Mouse (Mus musculus): Measurements from ENCODE around the gene Comt. TPM values are rescaled to one million over a fixed set of nuclear protein-coding genes. Genes with fewer than 3 reads are reported as not detected.

Gene Comt
- polyA plus RNA-seq (2016; fragmentation: Nextera tagmentation; extraction: Ambion mirVana) = 62.0 and 66.0 TPM in 2 replicates

GRCm38 (mm10) chr16:18426802-18427280 is at the start of gene Comt:
Gene Comt, minus strand, starts transcription at chr16:18426852.
- 59% methylated on average over 5 of the region's 5 CpGs for WGBS
- Histone ChIP-seq H3K27ac (replicated peaks) (peak within 1 kb of the TSS; percentile 97), H3K27me3 (ENCODE audit: low read depth, poor library complexity, severe bottlenecking) (no peaks in the 10 kb centered on the region), H3K4me1 (peaks cover 35% of the 10 kb centered on the region), H3K36me3 (peaks cover 27% of the 10 kb centered on the region), H3K4me3 (peak within 1 kb of the TSS; percentile 98), H3K9me3 (replicated peaks) (no peaks in the 10 kb centered on the region)
- DNase-seq (ENCODE audit: low spot score) = no peak

- Histone ChIP-seq H3K4me3 (no peak overlapping the region), H3K4me1 (peaks cover 20% of the 10 kb centered on the region), H3K27ac (replicated peaks) (no peak overlapping the region), H3K27me3 (ENCODE audit: low read depth, poor library complexity, severe bottlenecking) (0 out of 2 replicates have a peak, but pooled peaks cover 6% of the 10 kb centered on the region), H3K9me3 (replicated peaks) (no peaks in the 10 kb centered on the region), H3K36me3 (peaks cover 42% of the 10 kb centered on the region)
- DNase-seq (ENCODE audit: low spot score) = no peak
- 88% methylated on average over 2 of the region's 2 CpGs for WGBS
Measured at GRCm38 (mm10) chr16:18474021-18474420, 47.4 kb upstream of the Comt start.

- Histone ChIP-seq H3K27ac (replicated peaks) (no peak overlapping the region; the same call in 1 of the 2 replicates), H3K9me3 (replicated peaks) (no peaks in the 10 kb centered on the region), H3K4me1 (peaks cover 18% of the 10 kb centered on the region), H3K36me3 (peaks cover 46% of the 10 kb centered on the region), H3K4me3 (no peak overlapping the region), H3K27me3 (ENCODE audit: low read depth, poor library complexity, severe bottlenecking) (no peaks in the 10 kb centered on the region)
- 95% methylated on average over 8 of the region's 8 CpGs for WGBS
- no peak for DNase-seq (ENCODE audit: low spot score)
Measured at GRCm38 (mm10) chr16:18472976-18473375, 46.3 kb upstream of the Comt start.

- Histone ChIP-seq H3K4me1 (peaks cover 18% of the 10 kb centered on the region), H3K4me3 (no peak overlapping the region), H3K27me3 (ENCODE audit: low read depth, poor library complexity, severe bottlenecking) (no peaks in the 10 kb centered on the region), H3K36me3 (peaks cover 43% of the 10 kb centered on the region), H3K9me3 (replicated peaks) (no peaks in the 10 kb centered on the region), H3K27ac (replicated peaks) (no peak overlapping the region; the same call in 1 of the 2 replicates)
- DNase-seq (ENCODE audit: low spot score) = no peak
- 65% methylated on average over 4 of the region's 4 CpGs for WGBS
Measured at GRCm38 (mm10) chr16:18472416-18472815, 45.8 kb upstream of the Comt start.

- Histone ChIP-seq H3K27me3 (ENCODE audit: low read depth, poor library complexity, severe bottlenecking) (no peaks in the 10 kb centered on the region), H3K36me3 (peaks cover 43% of the 10 kb centered on the region), H3K4me3 (no peak overlapping the region), H3K9me3 (replicated peaks) (no peaks in the 10 kb centered on the region), H3K4me1 (peaks cover 18% of the 10 kb centered on the region), H3K27ac (replicated peaks) (no peak overlapping the region)
- WGBS = 86% methylated on average over 6 of the region's 6 CpGs
- DNase-seq (ENCODE audit: low spot score) = no peak
Measured at GRCm38 (mm10) chr16:18471976-18472375, 45.3 kb upstream of the Comt start.

GRCm38 (mm10) chr16:18471381-18471955 is 44.8 kb upstream of the Comt start:
- no peaks in the 10 kb centered on the region for H3K9me3 ChIP-seq (replicated peaks)
- H3K27ac ChIP-seq (replicated peaks) = no peak overlapping the region
- peaks cover 43% of the 10 kb centered on the region for H3K36me3 ChIP-seq
- peaks cover 18% of the 10 kb centered on the region for H3K4me1 ChIP-seq
- DNase-seq (ENCODE audit: low spot score) = no peak
- no peak overlapping the region for H3K4me3 ChIP-seq
- no peaks in the 10 kb centered on the region for H3K27me3 ChIP-seq (ENCODE audit: low read depth, poor library complexity, severe bottlenecking)
- WGBS = 81% methylated on average over 11 of the region's 11 CpGs

- Histone ChIP-seq H3K36me3 (peaks cover 38% of the 10 kb centered on the region), H3K4me1 (peaks cover 18% of the 10 kb centered on the region), H3K27me3 (ENCODE audit: low read depth, poor library complexity, severe bottlenecking) (no peaks in the 10 kb centered on the region), H3K27ac (replicated peaks) (no peak overlapping the region), H3K4me3 (no peak overlapping the region), H3K9me3 (replicated peaks) (no peaks in the 10 kb centered on the region)
- DNase-seq (ENCODE audit: low spot score) = no peak
- WGBS = 36% methylated on average over 1 of the region's 1 CpGs
Measured at GRCm38 (mm10) chr16:18470829-18471228, 44.2 kb upstream of the Comt start.

- Histone ChIP-seq H3K36me3 (peaks cover 6% of the 10 kb centered on the region), H3K9me3 (replicated peaks) (no peaks in the 10 kb centered on the region), H3K27ac (replicated peaks) (0 out of 2 replicates have a peak overlapping the region, but pooled peaks have one; percentile 0), H3K4me3 (no peak overlapping the region), H3K27me3 (ENCODE audit: low read depth, poor library complexity, severe bottlenecking) (peaks cover 43% of the 10 kb centered on the region), H3K4me1 (peaks cover 35% of the 10 kb centered on the region)
- WGBS = 76% methylated on average over 3 of the region's 3 CpGs
- DNase-seq (ENCODE audit: low spot score) = no peak
Measured at GRCm38 (mm10) chr16:18464271-18464670, 37.6 kb upstream of the Comt start.

GRCm38 (mm10) chr16:18462598-18462997 is 35.9 kb upstream of the Comt start:
- peaks cover 58% of the 10 kb centered on the region for H3K27me3 ChIP-seq (ENCODE audit: low read depth, poor library complexity, severe bottlenecking)
- 65% methylated on average over 8 of the region's 8 CpGs for WGBS

GRCm38 (mm10) chr16:18462031-18462430 is 35.4 kb upstream of the Comt start:
- no peak overlapping the region for H3K4me3 ChIP-seq
- WGBS = 65% methylated on average over 9 of the region's 9 CpGs
- DNase-seq (ENCODE audit: low spot score) = no peak
- H3K36me3 ChIP-seq = peaks cover 7% of the 10 kb centered on the region
- no peaks in the 10 kb centered on the region for H3K9me3 ChIP-seq (replicated peaks)
- peaks cover 64% of the 10 kb centered on the region for H3K27me3 ChIP-seq (ENCODE audit: low read depth, poor library complexity, severe bottlenecking)
- 0 out of 2 replicates have a peak overlapping the region, but pooled peaks have one; percentile 24 for H3K27ac ChIP-seq (replicated peaks)
- peaks cover 41% of the 10 kb centered on the region for H3K4me1 ChIP-seq

More at GRCm38 (mm10) chr16:18462598-18462997, 35.9 kb upstream of the Comt start:
- Histone ChIP-seq H3K9me3 (replicated peaks) (no peaks in the 10 kb centered on the region), H3K4me3 (no peak overlapping the region), H3K4me1 (peaks cover 41% of the 10 kb centered on the region), H3K36me3 (peaks cover 2% of the 10 kb centered on the region), H3K27ac (replicated peaks) (no peak overlapping the region)
- no peak for DNase-seq (ENCODE audit: low spot score)

GRCm38 (mm10) chr16:18460826-18461225 is 34.2 kb upstream of the Comt start:
- no peak for DNase-seq (ENCODE audit: low spot score)
- no peaks in the 10 kb centered on the region for H3K9me3 ChIP-seq (replicated peaks)
- H3K27me3 ChIP-seq (ENCODE audit: low read depth, poor library complexity, severe bottlenecking) = peaks cover 70% of the 10 kb centered on the region
- H3K4me1 ChIP-seq = peaks cover 41% of the 10 kb centered on the region
- 89% methylated on average over 3 of the region's 3 CpGs for WGBS
- peaks cover 14% of the 10 kb centered on the region for H3K36me3 ChIP-seq
- no peak overlapping the region for H3K4me3 ChIP-seq
- H3K27ac ChIP-seq (replicated peaks) = peak overlapping the region; percentile 58; the same call in 1 of the 2 replicates

GRCm38 (mm10) chr16:18459955-18460370 is 33.3 kb upstream of the Comt start:
- peak overlapping the region; percentile 31 for H3K4me3 ChIP-seq
- H3K4me1 ChIP-seq = peaks cover 39% of the 10 kb centered on the region
- peaks cover 14% of the 10 kb centered on the region for H3K36me3 ChIP-seq
- WGBS = 3% methylated on average over 11 of the region's 11 CpGs
- DNase-seq (ENCODE audit: low spot score) = peak; percentile 61
- peak overlapping the region; percentile 58 for H3K27ac ChIP-seq (replicated peaks)
- H3K27me3 ChIP-seq (ENCODE audit: low read depth, poor library complexity, severe bottlenecking) = peaks cover 78% of the 10 kb centered on the region
- H3K9me3 ChIP-seq (replicated peaks) = no peaks in the 10 kb centered on the region

GRCm38 (mm10) chr16:18459335-18459954 is 32.8 kb upstream of the Comt start:
- peaks cover 75% of the 10 kb centered on the region for H3K27me3 ChIP-seq (ENCODE audit: low read depth, poor library complexity, severe bottlenecking)
- WGBS = 4% methylated on average over 12 of the region's 12 CpGs
- H3K36me3 ChIP-seq = peaks cover 14% of the 10 kb centered on the region
- peak overlapping the region; percentile 58 for H3K27ac ChIP-seq (replicated peaks)
- no peaks in the 10 kb centered on the region for H3K9me3 ChIP-seq (replicated peaks)
- DNase-seq (ENCODE audit: low spot score) = peak; percentile 31
- H3K4me1 ChIP-seq = peaks cover 40% of the 10 kb centered on the region
- peak overlapping the region; percentile 31 for H3K4me3 ChIP-seq
